Mouse (Mus musculus): ENCODE measurements around the gene Lrrc47. TPM values are rescaled to one million over a fixed set of nuclear protein-coding genes. Genes with fewer than 3 reads are reported as not detected.

Lrrc47 gene
- 18.7 and 24.4 TPM in 2 replicates for polyA plus RNA-seq (2015; fragmentation: Nextera tagmentation; extraction: Ambion mirVana)

DNA sequence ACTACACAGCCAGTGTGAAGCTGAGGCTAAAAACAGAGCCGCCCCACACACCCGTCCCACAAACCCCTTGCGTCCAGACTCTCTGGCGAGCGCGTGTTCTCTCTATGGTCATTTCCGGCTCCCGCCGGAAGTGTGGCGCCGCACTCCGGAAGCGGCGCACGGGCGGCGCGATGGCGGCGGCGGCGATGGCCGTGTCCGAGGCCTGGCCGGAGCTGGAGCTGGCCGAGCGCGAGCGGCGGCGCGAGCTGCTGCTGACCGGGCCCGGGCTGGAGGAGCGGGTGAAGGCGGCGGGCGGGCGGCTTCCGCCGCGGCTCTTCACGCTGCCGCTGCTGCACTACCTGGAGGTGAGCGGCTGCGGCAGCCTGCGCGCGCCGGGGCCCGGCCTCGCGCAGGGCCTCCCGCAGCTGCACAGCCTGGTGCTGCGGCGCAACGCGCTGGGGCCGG, at the start of gene Lrrc47:
Gene Lrrc47, plus strand, starts transcription at position 86 of the 444 bp plus-strand sequence.
- DNase-seq (ENCODE audit: low spot score), result peak; percentile 79

GRCm38 (mm10) chr4:153962631-153963030, 48.9 kb upstream of the Lrrc47 start:
- no peak for DNase-seq (ENCODE audit: low spot score)

DNA sequence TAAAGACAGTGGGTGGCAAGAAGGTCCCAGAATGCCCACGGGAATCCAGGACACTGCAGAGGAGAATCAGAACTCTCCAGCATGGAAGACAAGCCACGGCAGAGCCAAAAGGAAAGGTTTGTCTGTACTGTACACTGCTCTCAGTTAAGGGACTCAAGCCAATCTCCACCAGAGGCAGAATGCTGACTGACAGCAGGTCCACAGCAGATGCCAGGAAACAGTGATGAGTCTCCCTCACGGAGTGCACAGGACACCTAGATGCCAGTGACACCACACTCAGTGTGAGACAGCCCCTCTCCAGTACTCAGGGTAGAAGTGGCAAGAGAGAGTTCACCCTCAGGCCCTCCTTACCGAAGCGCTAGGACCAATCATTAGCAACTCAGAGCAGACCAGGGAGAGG, 44.9 kb upstream of the Lrrc47 start:
- DNase-seq (ENCODE audit: low spot score), result no peak

DNA sequence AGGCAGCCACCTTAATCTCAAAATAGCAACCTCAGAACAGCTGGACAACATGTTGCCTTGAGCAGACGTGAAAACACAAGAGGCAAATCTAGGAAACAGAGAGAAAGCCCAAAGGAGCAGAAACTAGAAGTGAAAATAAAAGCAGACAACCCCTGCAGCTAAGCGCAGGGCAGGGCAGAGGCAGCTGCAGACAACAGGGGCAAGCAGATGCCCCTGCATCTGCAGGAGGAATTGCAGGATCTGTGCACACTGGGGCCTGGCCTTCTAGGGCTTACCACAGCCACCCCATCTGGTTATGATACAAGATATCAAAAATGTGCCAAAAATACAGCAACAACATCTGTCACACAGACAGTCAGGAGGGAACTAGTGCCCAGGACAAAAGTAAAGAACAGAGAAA, 44.0 kb upstream of the Lrrc47 start:
- DNase-seq (ENCODE audit: low spot score), result no peak

GRCm38 (mm10) chr4:153968063-153968462, 43.5 kb upstream of the Lrrc47 start:
- no peak for DNase-seq (ENCODE audit: low spot score)

- DNase-seq (ENCODE audit: low spot score), result peak; percentile 89
Measured at GRCm38 (mm10) chr4:153974431-153975291, 36.9 kb upstream of the Lrrc47 start, which contains the start of the genes Dffb and Cep104. Gene Dffb (minus strand): TSS chr4:153975126. Gene Cep104 (plus strand): TSS chr4:153975194.

DNA sequence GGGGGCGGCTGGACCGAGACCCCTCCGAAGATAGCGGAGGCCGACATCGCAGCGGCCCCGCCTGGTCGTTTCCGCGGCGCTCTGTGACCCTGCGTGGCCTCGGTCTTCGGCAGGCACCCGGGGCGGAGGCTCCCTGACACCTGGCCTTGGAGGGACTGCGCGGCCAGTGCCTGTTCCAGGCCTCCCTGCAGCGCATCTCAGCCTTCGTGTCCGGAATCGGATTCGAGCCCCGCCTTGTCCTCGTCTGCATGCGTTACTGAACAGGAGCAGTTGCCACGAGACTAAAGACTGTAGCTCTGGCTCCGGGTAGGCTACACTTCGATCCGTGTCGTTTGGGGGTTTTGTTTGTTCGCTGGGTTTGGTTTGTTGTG, 36.3 kb upstream of the Lrrc47 start:
- DNase-seq (ENCODE audit: low spot score), result no peak

DNA sequence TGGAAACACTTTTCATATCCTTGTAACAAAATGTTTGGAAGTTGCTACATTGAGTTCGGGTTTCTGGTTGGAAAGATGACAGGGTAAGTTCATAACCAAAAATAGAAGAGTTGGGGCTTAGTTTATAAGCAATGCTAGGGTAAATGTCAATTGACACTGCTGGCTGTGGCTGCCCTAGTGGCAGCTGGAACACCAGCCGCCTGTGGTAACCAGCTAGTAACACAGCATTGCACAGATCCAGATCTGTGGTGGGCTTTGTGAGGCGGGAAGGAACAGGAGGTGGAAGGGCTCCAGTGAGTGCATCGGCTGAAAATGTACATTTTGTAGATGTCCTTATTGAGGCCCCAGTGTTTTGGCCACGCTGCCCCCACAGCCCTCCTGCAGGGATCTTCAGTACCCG, 35.8 kb upstream of the Lrrc47 start:
- peak; percentile 28 for DNase-seq (ENCODE audit: low spot score)

GRCm38 (mm10) chr4:153979243-153979642, 32.3 kb upstream of the Lrrc47 start:
- no peak for DNase-seq (ENCODE audit: low spot score)

DNA sequence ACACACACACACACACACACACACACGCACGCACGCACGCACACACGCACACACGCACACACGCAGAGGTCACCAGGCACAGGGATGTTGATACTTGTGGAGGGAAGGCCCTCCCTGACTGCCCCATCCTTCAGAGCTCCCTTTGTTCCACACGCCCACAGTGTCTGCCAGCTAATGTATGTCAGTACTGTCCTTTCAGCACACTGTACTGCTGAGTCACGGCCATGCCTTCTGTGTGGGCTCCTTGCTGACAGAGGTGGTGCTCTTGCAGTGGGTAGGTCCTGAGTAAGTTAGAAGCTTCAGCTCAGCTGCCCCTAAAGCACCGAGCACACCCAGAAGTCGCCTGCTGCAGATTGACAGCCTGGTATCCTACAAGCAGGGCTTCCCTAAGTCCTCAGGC, 31.1 kb upstream of the Lrrc47 start:
- no peak for DNase-seq (ENCODE audit: low spot score)

GRCm38 (mm10) chr4:153992715-153993114, 18.8 kb upstream of the Lrrc47 start:
- DNase-seq (ENCODE audit: low spot score), result no peak

DNA sequence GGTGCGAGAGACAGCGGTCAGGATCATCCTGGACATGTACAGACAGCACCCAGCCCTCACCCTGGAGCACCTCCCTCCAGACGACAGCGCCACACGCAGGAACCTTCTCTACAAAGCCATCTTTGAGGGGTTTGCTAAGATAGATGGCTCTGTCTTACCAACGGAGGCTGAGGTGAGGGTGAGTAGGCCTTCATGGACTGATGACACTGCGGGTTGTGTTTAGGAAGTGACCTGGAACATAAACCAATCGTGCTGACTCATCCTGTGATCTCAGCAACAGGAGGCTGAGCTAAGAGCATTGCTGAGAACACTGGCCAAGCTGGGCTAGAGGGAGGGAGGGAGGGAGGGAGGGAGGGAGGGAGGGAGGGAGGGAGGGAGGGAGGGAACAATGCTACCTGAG, 18.0 kb upstream of the Lrrc47 start:
- no peak for DNase-seq (ENCODE audit: low spot score)

- DNase-seq (ENCODE audit: low spot score), result no peak
Measured at GRCm38 (mm10) chr4:154005488-154005887, 6.0 kb upstream of the Lrrc47 start.

GRCm38 (mm10) chr4:154006264-154006663, 5.3 kb upstream of the Lrrc47 start:
- no peak for DNase-seq (ENCODE audit: low spot score)

DNA sequence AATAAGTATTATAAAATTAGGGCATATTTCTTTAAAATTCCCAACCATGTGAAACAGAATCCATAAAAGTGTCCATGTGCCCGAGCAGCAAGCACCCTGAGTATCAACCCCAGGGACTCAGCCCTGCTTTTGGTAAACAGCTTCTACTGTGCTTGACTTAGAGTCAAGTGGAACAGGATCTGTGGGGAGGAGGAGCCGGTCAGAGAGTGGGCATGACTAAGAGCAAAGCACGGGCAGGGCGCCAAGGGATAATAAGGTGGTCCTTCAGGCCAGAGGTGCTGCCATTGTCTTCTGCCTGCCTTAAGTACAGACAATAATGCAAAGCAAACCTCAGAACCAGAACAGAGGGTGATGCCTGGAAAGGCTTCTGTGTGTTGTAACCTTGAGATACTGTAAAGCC, 3.8 kb upstream of the Lrrc47 start:
- no peak for DNase-seq (ENCODE audit: low spot score)

DNA sequence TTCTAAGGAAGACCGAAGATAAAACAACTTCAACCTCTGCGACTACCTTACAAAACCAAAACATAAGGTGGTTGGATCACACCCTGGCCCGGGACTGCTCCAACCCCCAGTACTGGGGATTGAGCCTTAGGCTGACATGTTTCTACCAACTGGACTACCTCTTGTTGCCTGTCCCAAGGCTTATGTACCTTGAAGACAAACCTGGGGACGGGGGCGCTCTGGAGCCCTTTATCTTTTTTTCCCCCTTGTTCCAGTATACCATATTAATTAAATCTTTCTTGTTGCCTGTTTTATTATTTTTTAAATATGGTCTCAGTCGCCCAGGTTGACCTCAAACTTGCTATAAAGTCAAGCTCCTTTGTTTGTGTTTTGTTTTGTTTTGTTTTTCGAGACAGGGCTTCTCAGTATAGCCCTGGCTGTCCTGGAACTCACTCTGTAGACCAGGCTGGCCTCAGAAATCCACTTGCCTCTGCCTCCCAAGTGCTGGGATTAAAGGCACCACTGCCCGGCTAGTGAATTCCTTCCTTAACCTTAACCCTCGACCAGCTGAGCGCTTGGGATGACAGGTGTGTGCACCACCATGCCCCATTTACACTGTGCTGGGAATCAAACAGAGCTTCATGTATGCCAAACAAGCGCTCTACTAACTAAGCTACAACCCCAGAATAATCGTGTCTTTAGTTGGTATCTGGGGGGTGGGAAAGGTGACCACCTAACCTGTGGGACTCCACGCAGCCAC, 455 bp upstream of the Lrrc47 start:
- DNase-seq (ENCODE audit: low spot score), result no peak

GRCm38 (mm10) chr4:154012132-154012882, 776 bp downstream of the Lrrc47 start:
- DNase-seq (ENCODE audit: low spot score), result peak; percentile 42

- no peak for DNase-seq (ENCODE audit: low spot score)
Measured at GRCm38 (mm10) chr4:154015476-154015875, 3.9 kb downstream of the Lrrc47 start.

- DNase-seq (ENCODE audit: low spot score), result peak; percentile 36
Measured at GRCm38 (mm10) chr4:154019571-154019970, 8.0 kb downstream of the Lrrc47 start.

DNA sequence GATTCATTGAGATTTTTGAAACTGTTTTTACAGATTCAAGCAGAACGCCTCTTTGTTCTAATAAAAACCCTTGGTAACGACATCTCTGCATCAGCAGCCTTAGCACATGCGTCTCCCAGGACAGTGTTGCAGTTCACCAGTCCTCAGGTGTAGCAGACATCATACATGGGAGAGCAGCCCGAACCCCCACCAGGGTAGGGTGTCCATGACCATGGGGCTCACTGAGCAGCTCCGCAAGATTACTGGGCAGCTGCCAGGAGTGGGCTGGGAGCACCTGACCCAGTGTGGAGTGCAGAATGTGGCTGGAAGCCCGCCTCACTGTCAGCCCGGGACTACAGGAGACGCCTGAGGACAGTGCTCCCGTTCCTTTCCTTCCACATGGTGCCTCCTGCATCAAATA, 9.9 kb downstream of the Lrrc47 start:
- DNase-seq (ENCODE audit: low spot score), result no peak

GRCm38 (mm10) chr4:154022407-154022806, 10.9 kb downstream of the Lrrc47 start:
- DNase-seq (ENCODE audit: low spot score), result no peak

DNA sequence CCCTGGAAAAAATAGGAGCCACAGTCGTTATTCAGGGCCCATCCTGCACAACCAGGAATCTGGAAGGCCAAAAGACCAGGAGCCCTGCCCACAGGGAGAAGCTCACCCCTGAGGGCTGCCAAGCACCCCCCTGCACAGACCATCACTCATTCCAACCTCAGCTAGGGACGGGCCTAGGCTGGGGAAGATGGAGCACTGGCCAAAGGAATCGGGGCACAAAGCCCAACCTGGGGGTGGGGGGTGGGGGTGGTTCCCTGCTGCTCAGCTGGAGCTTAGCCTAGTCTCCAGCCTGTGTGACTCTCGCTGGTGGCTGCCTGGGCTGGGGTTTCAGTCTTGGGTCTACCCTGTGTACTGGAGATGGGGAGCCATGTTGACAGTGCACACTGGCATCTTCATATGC, 11.3 kb downstream of the Lrrc47 start:
- DNase-seq (ENCODE audit: low spot score), result no peak

Data from thymus, postnatal 0 days (tissue).